Mouse (Mus musculus) limb, embryonic 11.5 days (tissue): ENCODE data around the gene Pipox. TPM values are rescaled to one million over a fixed set of nuclear protein-coding genes. Genes with fewer than 3 reads are reported as not detected.

Experiments
- ATAC-seq: fragments of 200-750 bp; cut with Nextera tagmentation; 2 replicates; pipeline ENCODE4 v1.8.0; 2017; ENCODE audit warnings: low read depth; ENCODE audit not compliant: insufficient number of reproducible peaks, low FRiP score, low TSS enrichment
- DNase-seq: peaks from one replicate; pipeline ENCODE4 v3.0.0-alpha.2; 2015; ENCODE audit warnings: low spot score
- H3K27ac ChIP-seq: fragments of 300-500 bp; sonication (generic); replicated peaks from 2 replicates; pipeline ENCODE4 v1.5.1; 2014; ENCODE audit warnings: low read depth, mild to moderate bottlenecking, low read length
- H3K27me3 ChIP-seq: fragments of 300-500 bp; sonication (generic); 2 replicates; pipeline ENCODE4 v1.6.1; 2014; ENCODE audit warnings: mild to moderate bottlenecking, low read length, mixed read lengths; ENCODE audit not compliant: control insufficient read depth, insufficient read depth
- H3K36me3 ChIP-seq: fragments of 300-500 bp; sonication (generic); 2 replicates; pipeline ENCODE4 v1.6.1; 2014; ENCODE audit warnings: mild to moderate bottlenecking, low read length, moderate library complexity, mixed read lengths; ENCODE audit not compliant: control insufficient read depth, insufficient read depth
- H3K4me1 ChIP-seq: fragments of 300-500 bp; sonication (generic); 2 replicates; pipeline ENCODE4 v1.6.1; 2014; ENCODE audit warnings: low read length, mixed read lengths; ENCODE audit not compliant: control insufficient read depth, insufficient read depth
- H3K4me2 ChIP-seq: fragments of 300-500 bp; sonication (generic); 2 replicates; pipeline ENCODE4 v1.6.1; 2014; ENCODE audit warnings: low read depth, mild to moderate bottlenecking, moderate library complexity; ENCODE audit not compliant: severe bottlenecking
- H3K4me3 ChIP-seq: fragments of 300-500 bp; sonication (generic); 2 replicates; pipeline ENCODE4 v1.5.1; 2014; ENCODE audit warnings: low read depth, low read length
- H3K9ac ChIP-seq: fragments of 300-500 bp; sonication (generic); 2 replicates; pipeline ENCODE4 v1.6.1; 2014; ENCODE audit warnings: mild to moderate bottlenecking, low read length
- H3K9me3 ChIP-seq: fragments of 300-500 bp; sonication (generic); 2 replicates; pipeline ENCODE4 v1.6.1; 2016; ENCODE audit warnings: low read length; ENCODE audit not compliant: control insufficient read depth
- whole genome bisulfite sequencing: fragments of 180-500 bp; shearing (Covaris S2); extraction: QIAGEN DNeasy Blood & Tissue Kit; methylation state at CpG from one replicate; pipeline ENCODE4 v1.1.7; 2014; 5-methylcytosine and 5-hydroxymethylcytosine counted together
- polyA plus RNA-seq: library from polyadenylated mRNA; unstranded; fragments of >200 nt; fragmentation: Nextera tagmentation; extraction: Ambion mirVana; gene quantifications from 2 replicates; pipeline ENCODE4 v1.2.1, GENCODE M21; 2014

Gene Pipox
- polyA plus RNA-seq, 1 experiment from 2014 or later, result 0.72 TPM

DNA sequence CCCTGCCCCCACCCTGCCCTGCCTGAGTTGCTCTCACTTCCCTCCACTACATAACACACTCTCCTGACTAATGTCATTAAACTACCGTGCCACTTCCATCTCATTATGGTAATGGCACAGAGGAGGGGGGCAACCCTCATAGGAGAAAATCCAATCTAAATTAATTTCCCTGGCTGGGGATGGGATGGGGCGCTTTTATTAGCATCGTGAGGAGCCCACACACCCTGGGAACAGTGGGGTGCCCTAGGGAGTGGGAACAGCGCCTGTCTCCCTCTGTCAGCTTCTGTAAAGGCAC, 50.0 kb downstream of the Pipox start:
- H3K27ac ChIP-seq, result no peak overlapping the region
- no peaks in the 10 kb centered on the region for H3K9me3 ChIP-seq
- peaks cover 21% of the 10 kb centered on the region for H3K4me1 ChIP-seq
- DNase-seq (no peak), ATAC-seq (no peak)
- no peak overlapping the region for H3K9ac ChIP-seq
- H3K4me2 ChIP-seq, result no peak overlapping the region
- 49% methylated on average over 4 of the region's 4 CpGs for WGBS
- peaks cover 30% of the 10 kb centered on the region for H3K36me3 ChIP-seq
- no peak overlapping the region for H3K4me3 ChIP-seq
- H3K27me3 ChIP-seq, result no peaks in the 10 kb centered on the region

GRCm38 (mm10) chr11:77843068-77843905, 50.6 kb downstream of the Pipox start:
- Histone ChIP-seq H3K9me3 (no peaks in the 10 kb centered on the region), H3K27me3 (no peaks in the 10 kb centered on the region), H3K4me3 (no peak overlapping the region), H3K4me1 (peaks cover 21% of the 10 kb centered on the region), H3K27ac (no peak overlapping the region), H3K4me2 (no peak overlapping the region), H3K9ac (no peak overlapping the region), H3K36me3 (peaks cover 30% of the 10 kb centered on the region)
- no peak for ATAC-seq
- 86% methylated on average over 21 of the region's 21 CpGs for WGBS
- DNase-seq, result no peak

DNA sequence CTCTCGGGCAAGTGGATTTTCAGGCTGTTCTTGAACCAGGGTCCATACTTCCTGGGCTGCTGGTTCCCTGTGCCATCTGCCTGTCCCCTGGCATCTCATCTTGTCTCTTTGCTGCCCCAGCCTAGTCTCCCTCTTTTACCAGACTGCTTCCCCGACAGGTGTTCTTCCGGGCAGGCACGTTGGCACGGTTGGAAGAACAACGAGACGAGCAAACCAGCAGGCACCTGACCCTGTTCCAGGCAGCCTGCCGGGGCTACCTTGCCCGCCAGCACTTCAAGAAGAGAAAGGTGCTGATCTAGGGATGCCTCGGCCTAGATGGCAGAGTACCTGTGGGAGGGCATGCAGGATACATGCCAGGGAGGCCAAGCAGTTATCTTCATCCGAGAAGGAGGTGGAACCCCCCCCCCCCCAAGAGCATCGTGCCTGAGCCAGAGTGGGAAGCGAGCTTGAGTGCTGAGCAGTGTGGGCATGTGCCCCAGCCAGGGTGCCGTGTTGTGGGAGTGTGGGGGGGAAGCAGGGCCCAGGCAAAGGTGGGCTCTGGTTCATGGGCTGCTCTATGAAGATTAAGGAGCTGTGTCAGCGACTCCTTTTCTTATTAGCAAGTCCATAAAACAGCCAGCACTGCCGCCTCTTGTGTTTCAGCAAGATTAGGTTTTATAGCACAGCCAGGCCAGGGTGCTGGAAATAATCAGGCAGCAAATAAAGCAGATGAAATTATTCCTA, 53.2 kb downstream of the Pipox start:
- Histone ChIP-seq H3K9me3 (no peaks in the 10 kb centered on the region), H3K9ac (no peak overlapping the region; the same call in none of the 2 replicates), H3K27me3 (no peaks in the 10 kb centered on the region), H3K4me3 (no peak overlapping the region), H3K27ac (no peak overlapping the region), H3K4me2 (no peak overlapping the region), H3K4me1 (peaks cover 27% of the 10 kb centered on the region), H3K36me3 (peaks cover 24% of the 10 kb centered on the region)
- WGBS, result 62% methylated on average over 16 of the region's 16 CpGs
- no peak for DNase-seq
- no peak for ATAC-seq

DNA sequence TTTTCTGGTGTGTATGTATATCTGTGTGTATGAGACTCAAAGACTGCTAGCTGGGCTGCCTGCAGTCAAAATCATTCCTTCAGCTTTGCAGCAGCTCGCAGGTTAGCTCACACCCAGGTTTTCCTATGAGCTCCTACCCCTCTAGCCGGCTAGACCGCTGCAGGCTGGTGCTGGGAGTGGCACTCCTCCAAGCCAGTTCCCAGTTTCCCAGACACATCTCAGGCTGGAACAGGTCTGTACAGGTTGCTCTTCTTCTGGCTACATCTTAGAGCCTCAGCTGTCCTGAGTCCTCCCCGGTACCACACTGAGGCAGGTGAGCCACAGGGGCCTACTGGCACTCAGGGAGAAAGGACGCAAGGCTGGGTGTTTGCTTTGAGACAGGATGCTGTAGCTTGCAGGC, 56.0 kb downstream of the Pipox start:
- H3K27me3 ChIP-seq, result no peaks in the 10 kb centered on the region
- ATAC-seq (no peak), DNase-seq (no peak)
- 84% methylated on average over 5 of the region's 5 CpGs for WGBS
- no peak overlapping the region for H3K4me2 ChIP-seq
- peaks cover 12% of the 10 kb centered on the region for H3K36me3 ChIP-seq
- H3K9ac ChIP-seq, result no peak overlapping the region
- no peak overlapping the region for H3K27ac ChIP-seq
- no peak overlapping the region for H3K4me3 ChIP-seq
- H3K9me3 ChIP-seq, result no peaks in the 10 kb centered on the region
- peaks cover 20% of the 10 kb centered on the region for H3K4me1 ChIP-seq

GRCm38 (mm10) chr11:77836751-77837150, 57.1 kb downstream of the Pipox start:
- H3K27ac ChIP-seq, result 0 out of 2 replicates have a peak overlapping the region, but pooled peaks have one; percentile 23
- H3K4me1 ChIP-seq, result peaks cover 20% of the 10 kb centered on the region
- no peak overlapping the region for H3K4me2 ChIP-seq
- no peaks in the 10 kb centered on the region for H3K9me3 ChIP-seq
- 46% methylated on average over 4 of the region's 4 CpGs for WGBS
- no peaks in the 10 kb centered on the region for H3K27me3 ChIP-seq
- DNase-seq, result no peak
- peaks cover 12% of the 10 kb centered on the region; the same call in 1 of the 2 replicates for H3K36me3 ChIP-seq
- ATAC-seq, result no peak
- H3K9ac ChIP-seq, result no peak overlapping the region
- no peak overlapping the region for H3K4me3 ChIP-seq

DNA sequence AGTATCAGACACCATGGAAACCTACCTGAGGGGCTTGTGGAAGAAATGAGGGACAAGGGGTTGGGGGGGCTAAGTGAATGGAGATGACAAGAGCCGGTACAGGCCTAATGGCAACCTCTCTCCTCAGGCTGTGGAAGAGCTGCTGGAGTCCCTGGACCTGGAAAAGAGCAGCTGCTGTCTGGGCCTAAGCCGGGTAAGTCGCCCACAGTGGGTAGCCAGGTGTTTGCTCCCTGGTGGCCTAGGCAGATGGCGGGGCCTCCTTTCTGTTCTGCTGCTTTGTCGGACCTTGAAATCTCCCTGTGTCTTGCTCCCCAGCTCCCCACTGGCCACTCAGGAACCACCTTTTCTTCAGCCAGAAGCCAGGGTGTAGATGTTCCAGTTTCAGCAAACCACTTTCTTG, 57.6 kb downstream of the Pipox start:
- Histone ChIP-seq H3K36me3 (peaks cover 12% of the 10 kb centered on the region; the same call in 1 of the 2 replicates), H3K4me3 (no peak overlapping the region), H3K9ac (no peak overlapping the region), H3K27me3 (no peaks in the 10 kb centered on the region), H3K9me3 (no peaks in the 10 kb centered on the region), H3K4me2 (no peak overlapping the region), H3K4me1 (peaks cover 17% of the 10 kb centered on the region), H3K27ac (0 out of 2 replicates have a peak overlapping the region, but pooled peaks have one; percentile 23)
- ATAC-seq (no peak), DNase-seq (no peak)
- 63% methylated on average over 5 of the region's 5 CpGs for WGBS

- Histone ChIP-seq H3K27me3 (no peaks in the 10 kb centered on the region), H3K27ac (no peak overlapping the region), H3K36me3 (peaks cover 12% of the 10 kb centered on the region; the same call in 1 of the 2 replicates), H3K9me3 (no peaks in the 10 kb centered on the region), H3K4me3 (no peak overlapping the region), H3K9ac (no peak overlapping the region), H3K4me1 (peaks cover 9% of the 10 kb centered on the region), H3K4me2 (no peak overlapping the region)
- no peak for DNase-seq
- no peak for ATAC-seq
- 75% methylated on average over 3 of the region's 3 CpGs for whole genome bisulfite sequencing
Observed at GRCm38 (mm10) chr11:77835109-77835508, 58.8 kb downstream of the Pipox start.

GRCm38 (mm10) chr11:77832541-77832940, 61.4 kb downstream of the Pipox start:
- H3K4me1 ChIP-seq, result peaks cover 9% of the 10 kb centered on the region
- ATAC-seq (no peak), DNase-seq (no peak)
- no peak overlapping the region for H3K4me2 ChIP-seq
- no peaks in the 10 kb centered on the region for H3K27me3 ChIP-seq
- H3K4me3 ChIP-seq, result no peak overlapping the region
- no peak overlapping the region for H3K27ac ChIP-seq
- H3K9me3 ChIP-seq, result no peaks in the 10 kb centered on the region
- H3K9ac ChIP-seq, result no peak overlapping the region
- 88% methylated on average over 4 of the region's 4 CpGs for WGBS
- H3K36me3 ChIP-seq, result peaks cover 15% of the 10 kb centered on the region; the same call in 1 of the 2 replicates
